In the genomic region with DNA sequence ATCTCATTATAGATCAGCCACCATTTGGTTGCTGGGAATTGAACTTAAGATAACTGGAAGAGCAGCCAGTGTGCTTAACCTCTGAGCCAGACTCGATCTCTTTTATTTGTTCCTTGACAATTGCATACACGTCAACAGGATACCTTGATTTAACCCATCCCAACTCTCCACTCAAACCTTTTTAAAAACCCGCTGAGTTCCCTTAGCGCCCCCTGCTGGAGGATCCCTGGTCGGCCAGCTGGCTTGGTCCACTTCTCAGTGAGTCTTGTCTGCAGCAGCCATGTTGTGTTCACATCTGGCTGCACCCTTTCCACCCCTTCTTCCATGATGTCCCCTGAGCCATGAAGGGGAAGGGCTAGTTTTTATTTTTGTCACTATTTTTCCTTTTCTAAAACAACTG, we compare ENCODE assay signal across 9 mouse cellular contexts. TPM values are rescaled to one million over a fixed set of nuclear protein-coding genes. Genes with fewer than 3 reads are reported as not detected.
A peak's percentile ranks its signal among the peaks of the same experiment; 100 is the strongest.
DNase-seq lines count a peak whose midpoint lies in the region; TF ChIP-seq lines count a peak whose summit lies in the region.
"Had no signal": no experiment of that assay in that cellular context is flagged by ENCODE, and none has a peak within 500 bp of the region (broad histone marks: within the 10 kb centered on the region; RNA-seq: fewer than 3 reads in every experiment).

No protein-coding gene starts in this region.

- 72% methylated on average over 5 of the region's 5 CpGs for WGBS in kidney, adult 2 months

- no peak for TF ChIP-seq POLR2A in kidney, adult 2 months (IDR thresholded peaks at IDR 0.05; ENCODE audit: low read depth, low read length)

- peak; percentile 51 for DNase-seq in kidney, adult 2 months
- DNase-seq in kidney, adult 11 months = no peak
- DNase-seq in thymus, postnatal 25 days = peak; percentile 32
- DNase-seq in thymus, postnatal 10 days (ENCODE audit: low spot score in 2 of 2) = no peak
- peak; percentile 20 for DNase-seq in c-Kit-negative CD71-positive TER-119-positive erythroid progenitor cells, embryonic 14.5 days (ENCODE audit: low read depth, low spot score)
- peak; percentile 64 for DNase-seq in thymus, postnatal 4 days
- no peak for DNase-seq in cerebellum, adult 18-20 months
- no peak for DNase-seq in frontal cortex, postnatal 36 days (ENCODE audit: low spot score in 2 of 2)

- 0 out of 2 replicates have a peak, but pooled peaks cover 6% of the 10 kb centered on the region for H3K4me1 ChIP-seq in kidney, adult 2 months (ENCODE audit: control insufficient read depth, insufficient read depth, low read length)

- H3K4me3 ChIP-seq in kidney, adult 2 months (ENCODE audit: insufficient read depth, low read depth, low read length) = no peak overlapping the region
- H3K4me3 ChIP-seq: heart, embryonic 13.5 days had no signal

- H3K27ac ChIP-seq in kidney, adult 2 months (ENCODE audit: insufficient read depth, low read depth, low read length) = no peak overlapping the region

- no peaks in the 10 kb centered on the region for H3K27me3 ChIP-seq in kidney, adult 2 months (replicated peaks; ENCODE audit: control insufficient read depth, insufficient read depth, low read length)
- H3K27me3 ChIP-seq: heart, embryonic 13.5 days had no signal

- TF ChIP-seq CTCF in kidney, adult 2 months (conservative IDR thresholded peaks at IDR 0.05; ENCODE audit: insufficient read depth, insufficient read length, low read depth, low read length) = peak; percentile 45

- H3K36me3 ChIP-seq in kidney, adult 2 months (ENCODE audit: control insufficient read depth, insufficient read depth, low read length) = peaks cover 4% of the 10 kb centered on the region; the same call in 1 of the 2 replicates

RNA-seq across cellular contexts. Expression of gene Cpt1a, which starts 33.0 kb away (rescaled TPM):
- polyA plus RNA-seq in kidney, adult 2 months (2012; rRNA removed) = 232 and 272 TPM in 2 replicates

RNA-seq across cellular contexts. Expression of gene Tesmin, which starts 33.6 kb away (rescaled TPM):
- polyA plus RNA-seq in kidney, adult 2 months (2012; rRNA removed) = 0.24 and 0.25 TPM in 2 replicates

RNA-seq across cellular contexts. Expression of gene Gal, which starts 59.2 kb away (rescaled TPM):
- 0.14 and 0.78 TPM in 2 replicates for polyA plus RNA-seq in kidney, adult 2 months (2012; rRNA removed)

Comparison
In these comparisons a context has a peak if more than half of its experiments do, and no peak if none do; other contexts are left out.
1. DNase-seq: peak in kidney, adult 2 months (single experiment), thymus, postnatal 25 days (single experiment), c-Kit-negative CD71-positive TER-119-positive erythroid progenitor cells, embryonic 14.5 days (single experiment) and thymus, postnatal 4 days (single experiment); none in kidney, adult 11 months (single experiment), thymus, postnatal 10 days (0 of 2), cerebellum, adult 18-20 months (0 of 2) and frontal cortex, postnatal 36 days (0 of 2).